Mouse (Mus musculus) G1E (cell line): ENCODE data around the gene Anxa6.

Experiments used
- CTCF ChIP-seq: IDR thresholded peaks from 2 replicates; pipeline ENCODE4 v1.5.1; 2012; ENCODE audit warnings: low read depth, low read length, inconsistent platforms, mixed read lengths
- GATA1 ChIP-seq: IDR thresholded peaks from 2 replicates; pipeline ENCODE4 v1.6.1; 2012; ENCODE audit warnings: borderline replicate concordance, low read length, inconsistent platforms, mixed read lengths
- POLR2AphosphoS5 ChIP-seq: IDR thresholded peaks from 2 replicates; pipeline ENCODE4 v1.6.1; 2012; ENCODE audit warnings: low read depth, low read length, inconsistent platforms; ENCODE audit not compliant: insufficient replicate concordance
- TAL1 ChIP-seq: conservative IDR thresholded peaks from 2 replicates; pipeline ENCODE4 v1.6.1; 2012; ENCODE audit warnings: low read depth, low read length, inconsistent platforms, mixed read lengths

DNA sequence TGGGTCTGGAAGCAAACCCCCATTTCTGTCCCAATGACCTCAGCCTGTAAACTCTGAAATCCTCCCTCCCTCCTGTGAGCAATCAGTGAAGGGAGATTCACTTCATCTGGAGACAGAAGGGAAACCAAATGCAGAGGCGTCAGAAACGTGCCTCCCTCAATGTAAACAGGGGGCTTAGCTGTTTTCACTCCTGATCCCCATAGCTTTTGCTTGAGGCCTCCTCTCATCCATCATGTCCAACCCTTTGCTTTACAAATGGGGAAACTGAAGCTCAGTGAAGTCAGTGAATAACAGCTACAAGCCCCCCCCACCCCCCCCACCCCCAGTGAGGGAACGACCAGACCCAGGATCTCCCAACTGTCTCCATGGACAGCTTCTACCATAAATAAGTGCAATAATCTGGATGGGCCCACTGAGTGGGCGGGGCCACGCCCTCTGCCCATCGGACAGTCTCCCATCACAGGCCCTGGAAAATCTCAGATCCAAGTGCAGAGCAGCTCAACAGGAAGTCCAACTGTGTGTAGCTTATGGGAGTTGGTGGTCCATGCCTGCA lies 55.8 kb downstream of the Anxa6 start:
- TF ChIP-seq CTCF (no peak), TAL1 (no peak), GATA1 (no peak), POLR2AphosphoS5 (no peak)
